Mouse (Mus musculus) erythroblast, embryonic 14.5 days (primary cell): Measurements from ENCODE around the gene Gmds. TPM values are rescaled to one million over a fixed set of nuclear protein-coding genes. Genes with fewer than 3 reads are reported as not detected.

Experiments
- H3K27me3 ChIP-seq: 2 replicates; pipeline ENCODE4 v1.6.1; 2012; ENCODE audit warnings: inconsistent platforms; ENCODE audit not compliant: control insufficient read depth
- H3K36me3 ChIP-seq: 2 replicates; pipeline ENCODE4 v1.6.1; 2012; ENCODE audit warnings: mild to moderate bottlenecking, inconsistent platforms; ENCODE audit not compliant: control insufficient read depth
- H3K4me1 ChIP-seq: 2 replicates; pipeline ENCODE4 v1.6.1; 2012; ENCODE audit warnings: inconsistent platforms; ENCODE audit not compliant: control insufficient read depth
- H3K4me3 ChIP-seq: replicated peaks from 2 replicates; pipeline ENCODE3; 2012; ENCODE audit warnings: moderate library complexity, mild to moderate bottlenecking, inconsistent platforms
- H3K9me3 ChIP-seq: 2 replicates; pipeline ENCODE4 v1.6.1; 2012; ENCODE audit warnings: low read length, inconsistent platforms, mixed read lengths; ENCODE audit not compliant: control insufficient read depth
- GATA1 ChIP-seq: IDR thresholded peaks from 2 replicates; pipeline ENCODE4 v1.6.1; 2012; ENCODE audit warnings: low read length, inconsistent platforms, mixed read lengths
- TAL1 ChIP-seq: IDR thresholded peaks from 3 replicates; pipeline ENCODE4 v1.6.1; 2012; ENCODE audit warnings: low read length, inconsistent platforms, mixed read lengths
- polyA plus RNA-seq: library from polyadenylated mRNA; stranded (reverse); fragments of >175 nt; gene quantifications from 2 replicates; pipeline ENCODE4 v1.2.3, GENCODE M21; 2012

Gene Gmds
- polyA plus RNA-seq, 1 experiment, result 1.2 TPM

DNA sequence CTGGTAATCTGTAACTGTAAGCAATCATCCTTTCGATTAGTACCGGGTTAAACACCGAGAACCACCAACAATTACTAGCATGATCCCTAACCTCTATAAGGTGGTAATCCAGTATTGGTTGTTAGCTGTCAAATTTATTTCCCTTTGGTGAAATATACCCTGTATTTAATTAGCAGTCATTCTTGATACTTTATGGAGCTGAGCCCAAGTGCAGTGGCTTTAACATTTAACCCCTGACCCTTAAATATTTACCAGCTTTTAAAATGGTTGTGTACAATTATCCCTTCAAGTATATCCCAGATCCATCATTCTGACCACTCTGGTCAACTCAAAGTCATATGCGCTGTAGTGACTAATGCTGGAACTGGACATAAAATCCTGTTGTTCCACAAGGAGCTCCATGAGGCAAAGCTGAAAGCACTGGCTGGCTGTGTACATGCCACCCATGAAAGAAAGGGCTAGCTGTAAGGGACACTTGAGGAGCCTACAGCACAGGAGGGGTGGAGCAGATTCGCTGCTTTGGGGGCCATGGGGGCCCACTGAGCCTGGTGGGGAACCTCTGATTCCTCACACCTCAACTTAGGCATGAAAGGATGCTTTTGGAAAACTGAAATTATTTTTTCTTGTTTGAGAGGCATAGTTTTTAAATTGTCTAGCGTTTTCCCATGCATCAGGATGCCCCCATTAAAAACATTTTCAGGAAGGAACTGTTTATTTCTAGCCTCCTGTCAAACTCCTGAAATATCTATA is 312.1 kb downstream of the Gmds start:
- Histone ChIP-seq H3K4me1 (no peaks in the 10 kb centered on the region), H3K27me3 (no peaks in the 10 kb centered on the region), H3K36me3 (no peaks in the 10 kb centered on the region), H3K4me3 (no peak overlapping the region), H3K9me3 (no peaks in the 10 kb centered on the region)
- no peak for TF ChIP-seq GATA1
- TF ChIP-seq TAL1, result no peak

DNA sequence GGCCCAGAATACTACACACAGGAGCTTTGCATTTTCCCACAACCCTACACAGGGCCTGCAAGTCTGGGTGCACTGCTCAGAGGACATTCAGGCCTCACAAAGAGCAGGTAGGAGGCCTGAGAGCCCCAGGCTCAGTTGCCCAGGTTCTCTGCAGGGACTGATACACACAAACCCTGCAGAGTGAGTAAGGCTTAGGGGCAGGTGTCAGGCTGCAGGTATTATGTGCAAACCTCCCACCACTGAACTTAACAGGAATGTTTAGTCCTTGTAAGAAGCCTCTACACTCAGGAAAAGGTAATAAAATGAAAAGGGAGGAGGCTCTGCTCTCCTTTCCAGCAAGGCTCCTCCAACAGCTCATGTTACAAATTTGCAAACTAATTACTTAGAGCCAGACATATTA is 313.7 kb downstream of the Gmds start:
- no peak for TF ChIP-seq TAL1
- TF ChIP-seq GATA1, result no peak
- Histone ChIP-seq H3K4me1 (no peaks in the 10 kb centered on the region), H3K4me3 (no peak overlapping the region), H3K27me3 (no peaks in the 10 kb centered on the region), H3K9me3 (no peaks in the 10 kb centered on the region), H3K36me3 (no peaks in the 10 kb centered on the region)

DNA sequence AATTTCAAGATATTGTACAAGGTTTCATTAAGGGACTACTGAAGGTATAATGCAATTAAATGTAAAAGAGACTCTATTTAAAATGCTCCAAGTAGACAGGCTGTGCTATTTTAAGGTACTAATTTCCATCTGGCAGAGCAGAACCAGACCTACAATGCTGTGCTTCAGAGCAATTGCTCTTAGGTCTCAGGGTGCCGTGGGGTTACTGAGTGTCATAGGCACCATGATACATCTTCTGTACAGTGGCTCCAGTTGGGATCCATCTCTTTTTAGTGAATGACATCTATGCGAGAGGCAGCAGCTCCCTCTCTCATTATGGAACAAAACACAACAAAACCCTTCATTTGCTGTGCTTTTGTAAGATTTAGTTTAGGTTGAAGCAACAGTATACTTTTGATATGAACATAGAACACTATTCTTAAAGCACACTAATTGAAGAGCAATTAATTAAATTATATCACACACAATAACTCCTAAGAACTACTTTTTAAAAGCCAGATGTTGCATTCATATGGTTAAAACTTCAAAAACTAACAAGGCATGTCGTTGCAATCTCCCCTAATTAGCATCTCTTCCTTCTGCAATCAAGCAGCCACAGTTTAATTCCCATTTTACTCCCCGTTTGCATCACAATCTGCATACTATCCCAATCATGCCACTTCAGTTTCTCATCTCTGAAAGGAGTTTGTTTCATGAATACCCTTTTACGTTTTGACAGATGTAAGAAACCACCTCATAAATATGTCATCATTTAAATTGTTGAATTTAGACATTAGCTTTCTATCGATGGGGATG is 317.9 kb downstream of the Gmds start:
- H3K9me3 ChIP-seq, result no peaks in the 10 kb centered on the region
- H3K27me3 ChIP-seq, result no peaks in the 10 kb centered on the region
- H3K36me3 ChIP-seq, result no peaks in the 10 kb centered on the region
- no peak overlapping the region for H3K4me3 ChIP-seq
- TF ChIP-seq TAL1 (no peak), GATA1 (no peak)
- H3K4me1 ChIP-seq, result no peaks in the 10 kb centered on the region

DNA sequence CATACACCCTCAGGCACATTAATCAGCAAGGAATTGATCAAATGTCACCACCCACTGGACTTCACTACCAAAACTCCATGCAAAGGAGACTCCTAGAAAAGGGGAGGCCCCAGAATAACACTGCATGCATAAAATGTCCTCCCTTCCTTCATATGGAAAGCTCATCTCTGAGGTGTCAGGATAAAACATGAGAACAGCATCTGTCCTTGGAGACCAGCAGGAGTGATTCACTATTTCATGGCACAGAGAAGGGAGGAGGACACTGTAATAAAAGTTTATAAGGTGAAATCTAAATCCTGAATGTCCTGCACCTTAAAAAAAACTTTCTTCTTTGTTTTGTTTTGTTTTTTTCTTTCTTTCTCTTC is 319.3 kb downstream of the Gmds start:
- H3K27me3 ChIP-seq, result no peaks in the 10 kb centered on the region
- H3K4me3 ChIP-seq, result no peak overlapping the region
- no peaks in the 10 kb centered on the region for H3K36me3 ChIP-seq
- no peaks in the 10 kb centered on the region for H3K4me1 ChIP-seq
- no peak for TF ChIP-seq TAL1
- TF ChIP-seq GATA1, result no peak
- H3K9me3 ChIP-seq, result no peaks in the 10 kb centered on the region

DNA sequence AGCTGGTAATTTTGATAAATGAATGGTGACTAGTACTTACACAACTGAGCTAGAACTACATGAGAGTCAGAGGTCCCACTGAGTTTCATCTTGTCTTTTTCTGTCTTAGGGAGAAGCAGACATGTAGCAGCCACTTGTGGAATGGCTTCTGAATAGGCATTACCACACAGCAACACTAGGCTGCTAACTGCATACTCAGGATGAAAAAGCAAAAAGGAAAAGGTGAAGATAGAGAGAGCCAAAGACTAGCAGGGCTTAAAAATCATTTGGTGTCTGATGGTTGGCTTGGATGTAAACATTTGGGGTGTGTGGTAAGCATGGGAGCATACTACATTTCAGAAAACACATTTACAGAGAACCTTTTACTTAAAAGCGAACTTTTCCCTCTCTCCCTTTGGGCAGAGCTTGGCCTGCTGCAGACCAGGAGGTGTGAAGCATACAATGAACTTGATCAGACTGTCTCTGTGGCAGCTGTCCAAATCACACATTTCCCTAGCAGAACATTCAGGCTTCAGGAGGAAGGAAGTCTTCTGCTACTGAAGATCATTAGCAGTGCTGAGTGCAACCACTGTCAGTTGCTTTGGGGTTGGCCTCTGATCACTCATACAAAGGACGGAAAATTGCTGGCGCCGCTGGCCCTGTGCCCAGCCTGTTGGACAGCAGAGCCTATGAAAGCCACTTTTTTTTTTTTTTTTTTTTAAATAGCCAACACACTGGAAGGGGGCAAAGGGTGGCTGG is 319.9 kb downstream of the Gmds start:
- TF ChIP-seq GATA1 (no peak), TAL1 (no peak)
- Histone ChIP-seq H3K36me3 (no peaks in the 10 kb centered on the region), H3K4me3 (no peak overlapping the region), H3K27me3 (no peaks in the 10 kb centered on the region), H3K4me1 (no peaks in the 10 kb centered on the region), H3K9me3 (no peaks in the 10 kb centered on the region)

DNA sequence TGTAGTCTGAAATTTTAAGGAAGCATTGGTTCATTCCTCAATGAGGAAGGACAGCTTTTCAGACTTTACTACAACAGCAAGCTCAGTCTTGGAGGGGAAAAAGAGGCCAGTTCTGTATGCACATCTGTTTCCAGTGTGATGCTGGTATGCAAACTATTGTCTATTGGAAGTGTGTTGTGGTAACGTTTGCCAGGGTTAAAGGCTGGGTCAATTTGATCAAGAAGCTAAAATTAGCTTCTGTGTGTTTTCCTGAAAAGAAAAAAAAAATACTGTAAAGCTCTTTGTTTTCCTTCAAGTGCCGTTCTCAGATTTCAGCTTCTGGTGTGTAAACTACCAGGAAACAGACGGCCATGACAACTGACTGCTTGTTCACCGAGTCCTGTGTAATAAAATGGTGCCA is 329.7 kb downstream of the Gmds start:
- Histone ChIP-seq H3K36me3 (no peaks in the 10 kb centered on the region), H3K4me3 (no peak overlapping the region), H3K27me3 (no peaks in the 10 kb centered on the region), H3K9me3 (no peaks in the 10 kb centered on the region), H3K4me1 (no peaks in the 10 kb centered on the region)
- TF ChIP-seq TAL1, result no peak
- no peak for TF ChIP-seq GATA1

DNA sequence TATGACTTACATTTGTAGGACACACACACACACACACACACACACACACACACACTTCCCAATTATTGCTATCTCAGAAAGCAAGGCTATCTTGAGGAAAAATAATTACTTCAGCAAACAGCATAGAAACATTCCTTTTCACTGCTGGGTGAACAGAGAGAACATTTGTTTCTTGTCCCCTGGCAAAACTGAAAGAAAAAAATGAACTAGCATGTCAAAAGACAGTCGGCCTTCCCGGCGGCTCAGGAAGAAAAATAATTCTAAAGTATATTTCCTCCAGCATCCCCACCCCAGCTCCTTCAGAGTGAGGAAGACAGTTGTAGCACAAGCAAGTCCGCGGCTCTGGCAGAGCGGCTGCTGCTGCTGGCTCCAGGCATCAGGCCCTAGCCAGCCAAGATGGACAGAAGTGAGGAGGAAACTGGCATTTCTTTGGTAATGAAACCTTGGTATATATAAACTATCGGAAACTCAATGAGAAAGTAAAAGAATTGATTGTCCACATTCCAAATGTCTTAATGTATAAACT is 330.4 kb downstream of the Gmds start:
- TF ChIP-seq GATA1 (no peak), TAL1 (no peak)
- H3K9me3 ChIP-seq, result no peaks in the 10 kb centered on the region
- H3K36me3 ChIP-seq, result no peaks in the 10 kb centered on the region
- H3K4me1 ChIP-seq, result no peaks in the 10 kb centered on the region
- no peak overlapping the region for H3K4me3 ChIP-seq
- no peaks in the 10 kb centered on the region for H3K27me3 ChIP-seq

DNA sequence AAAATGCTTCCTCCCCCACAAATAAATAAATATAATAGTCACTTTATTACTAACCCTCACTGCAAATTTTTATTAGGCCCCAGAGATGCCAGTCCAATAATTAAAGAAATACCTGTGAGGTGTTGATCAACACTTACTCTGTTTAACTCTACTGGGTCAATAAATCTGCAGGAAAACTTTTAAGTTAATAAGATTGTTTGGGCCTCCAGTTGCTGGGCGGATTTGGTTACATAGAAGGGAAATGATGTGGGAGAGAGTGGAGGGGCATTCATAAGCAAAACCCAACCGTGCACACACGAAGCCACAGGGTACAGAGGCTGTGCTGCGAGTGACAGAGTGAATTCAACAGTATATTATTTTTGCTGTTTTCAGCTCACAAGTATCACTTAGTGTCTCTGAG is 345.1 kb downstream of the Gmds start:
- Histone ChIP-seq H3K27me3 (no peaks in the 10 kb centered on the region), H3K36me3 (no peaks in the 10 kb centered on the region), H3K4me1 (no peaks in the 10 kb centered on the region), H3K4me3 (no peak overlapping the region), H3K9me3 (no peaks in the 10 kb centered on the region)
- no peak for TF ChIP-seq TAL1
- TF ChIP-seq GATA1, result no peak
